Mouse (Mus musculus) heart, postnatal 0 days (tissue): ENCODE results near the gene Znrf3. TPM values are rescaled to one million over a fixed set of nuclear protein-coding genes. Genes with fewer than 3 reads are reported as not detected.

Experiments
- ATAC-seq: fragments of 200-750 bp; cut with Nextera tagmentation; 2 replicates; pipeline ENCODE4 v1.8.0; 2017; ENCODE audit warnings: low read depth, moderate number of reproducible peaks, moderate library complexity; ENCODE audit not compliant: insufficient read depth
- DNase-seq: peaks from one replicate; pipeline ENCODE4 v3.0.0-alpha.2; 2016; ENCODE audit warnings: low spot score
- H3K27ac ChIP-seq: fragments of 300-500 bp; sonication (generic); 2 replicates; pipeline ENCODE4 v1.5.1; 2014; ENCODE audit warnings: low read depth, mild to moderate bottlenecking
- H3K27me3 ChIP-seq: fragments of 300-500 bp; sonication (generic); 2 replicates; pipeline ENCODE4 v1.6.1; 2014; ENCODE audit warnings: low read length, mixed read lengths; ENCODE audit not compliant: control insufficient read depth, insufficient read depth
- H3K36me3 ChIP-seq: fragments of 300-500 bp; sonication (generic); replicated peaks from 2 replicates; pipeline ENCODE4 v1.6.1; 2014; ENCODE audit warnings: low read length, mixed read lengths; ENCODE audit not compliant: control insufficient read depth, insufficient read depth
- H3K4me1 ChIP-seq: fragments of 300-500 bp; sonication (generic); 2 replicates; pipeline ENCODE4 v1.6.1; 2014; ENCODE audit warnings: antibody characterized with exemption; ENCODE audit not compliant: control insufficient read depth, insufficient read depth
- H3K4me2 ChIP-seq: fragments of 300-500 bp; sonication (generic); 2 replicates; pipeline ENCODE4 v1.6.1; 2014; ENCODE audit warnings: low read depth, mild to moderate bottlenecking, low read length, moderate library complexity
- H3K4me3 ChIP-seq: fragments of 300-500 bp; sonication (generic); 2 replicates; pipeline ENCODE4 v1.5.1; 2014; ENCODE audit warnings: low read depth, low read length
- H3K9ac ChIP-seq: fragments of 300-500 bp; sonication (generic); replicated peaks from 2 replicates; pipeline ENCODE4 v1.6.1; 2014; ENCODE audit warnings: low read depth, low read length, mixed read lengths
- H3K9me3 ChIP-seq: fragments of 300-500 bp; sonication (generic); replicated peaks from 2 replicates; pipeline ENCODE4 v1.6.1; 2016; ENCODE audit warnings: low read length; ENCODE audit not compliant: control insufficient read depth
- CTCF ChIP-seq: IDR thresholded peaks from 2 replicates; pipeline ENCODE4 v1.5.1; 2016; ENCODE audit warnings: antibody characterized with exemption, control low read depth, low read depth
- EP300 ChIP-seq: IDR thresholded peaks from 2 replicates; pipeline ENCODE4 v1.6.1; 2016; ENCODE audit warnings: antibody characterized with exemption, low read depth
- WGBS: fragments of 180-500 bp; shearing (Covaris S2); extraction: QIAGEN DNeasy Blood & Tissue Kit; methylation state at CpG from one replicate; pipeline ENCODE4 v1.1.7; 2014; 5-methylcytosine and 5-hydroxymethylcytosine counted together
- polyA plus RNA-seq: library from polyadenylated mRNA; unstranded; fragments of >200 nt; fragmentation: Nextera tagmentation; extraction: Ambion mirVana; gene quantifications from 2 replicates; pipeline ENCODE4 v1.2.1, GENCODE M21; 2015
- total RNA-seq: library from RNA; depleted of rRNA; stranded (reverse); fragments of >200 nt; gene quantifications from 2 replicates; pipeline ENCODE4 v1.2.3, GENCODE M21; 2014; ENCODE audit warnings: low replicate concordance

The Znrf3 gene
- total and polyA plus RNA-seq, 2 experiments from 2014 or later, result 6.4 to 7.0 TPM

GRCm38 (mm10) chr11:5307024-5307905, 137.4 kb downstream of the Znrf3 start:
- no peaks in the 10 kb centered on the region for H3K36me3 ChIP-seq
- TF ChIP-seq CTCF, result no peak
- no peak for TF ChIP-seq EP300
- DNase-seq, result no peak
- WGBS, result 58% methylated on average over 13 of the region's 13 CpGs
- no peak overlapping the region for H3K9ac ChIP-seq
- no peak overlapping the region for H3K4me3 ChIP-seq
- H3K9me3 ChIP-seq, result no peaks in the 10 kb centered on the region
- H3K27ac ChIP-seq, result no peak overlapping the region
- ATAC-seq, result no peak
- H3K27me3 ChIP-seq, result no peaks in the 10 kb centered on the region
- H3K4me1 ChIP-seq, result peaks cover 6% of the 10 kb centered on the region; the same call in 1 of the 2 replicates
- no peak overlapping the region for H3K4me2 ChIP-seq

GRCm38 (mm10) chr11:5306017-5306416, 138.6 kb downstream of the Znrf3 start:
- H3K4me3 ChIP-seq, result no peak overlapping the region
- no peak for ATAC-seq

GRCm38 (mm10) chr11:5304526-5304925, 140.1 kb downstream of the Znrf3 start:
- H3K4me1 ChIP-seq, result peaks cover 6% of the 10 kb centered on the region; the same call in 1 of the 2 replicates
- ATAC-seq (no peak), DNase-seq (no peak)
- TF ChIP-seq EP300 (no peak), CTCF (no peak)
- no peak overlapping the region for H3K9ac ChIP-seq
- no peaks in the 10 kb centered on the region for H3K36me3 ChIP-seq
- no peaks in the 10 kb centered on the region for H3K9me3 ChIP-seq
- H3K4me2 ChIP-seq, result no peak overlapping the region
- no peak overlapping the region for H3K4me3 ChIP-seq
- no peak overlapping the region for H3K27ac ChIP-seq
- H3K27me3 ChIP-seq, result no peaks in the 10 kb centered on the region

More at GRCm38 (mm10) chr11:5306017-5306416, 138.6 kb downstream of the Znrf3 start:
- Histone ChIP-seq H3K9ac (no peak overlapping the region), H3K36me3 (no peaks in the 10 kb centered on the region), H3K27ac (no peak overlapping the region), H3K9me3 (no peaks in the 10 kb centered on the region), H3K4me1 (peaks cover 3% of the 10 kb centered on the region; the same call in 1 of the 2 replicates), H3K27me3 (no peaks in the 10 kb centered on the region), H3K4me2 (no peak overlapping the region)
- TF ChIP-seq CTCF, result no peak
- no peak for TF ChIP-seq EP300
- no peak for DNase-seq

GRCm38 (mm10) chr11:5298007-5298372, 146.7 kb downstream of the Znrf3 start:
- no peak overlapping the region for H3K27ac ChIP-seq
- WGBS, result 85% methylated on average over 1 of the region's 1 CpGs
- H3K9me3 ChIP-seq, result no peaks in the 10 kb centered on the region
- H3K4me1 ChIP-seq, result peaks cover 28% of the 10 kb centered on the region
- no peaks in the 10 kb centered on the region for H3K36me3 ChIP-seq
- H3K27me3 ChIP-seq, result no peaks in the 10 kb centered on the region
- DNase-seq, result no peak
- no peak for TF ChIP-seq EP300
- TF ChIP-seq CTCF, result no peak
- peak overlapping the region; percentile 41; the same call in 1 of the 2 replicates for H3K4me2 ChIP-seq
- no peak for ATAC-seq
- no peak overlapping the region for H3K4me3 ChIP-seq
- H3K9ac ChIP-seq, result no peak overlapping the region

- H3K27ac ChIP-seq, result peak overlapping the region; percentile 39; the same call in 1 of the 2 replicates
- TF ChIP-seq EP300 (no peak), CTCF (no peak)
- 0 out of 2 replicates have a peak overlapping the region, but pooled peaks have one; percentile 3 for H3K4me3 ChIP-seq
- no peaks in the 10 kb centered on the region for H3K36me3 ChIP-seq
- no peaks in the 10 kb centered on the region for H3K9me3 ChIP-seq
- no peaks in the 10 kb centered on the region for H3K27me3 ChIP-seq
- ATAC-seq (peak; percentile 85), DNase-seq (peak; percentile 74)
- H3K4me2 ChIP-seq, result peak overlapping the region; percentile 41
- peaks cover 28% of the 10 kb centered on the region for H3K4me1 ChIP-seq
- WGBS, result 34% methylated on average over 13 of the region's 13 CpGs
- H3K9ac ChIP-seq, result 0 out of 2 replicates have a peak overlapping the region, but pooled peaks have one; percentile 16
These were observed 147.3 kb downstream of the Znrf3 start for GRCm38 (mm10) chr11:5297148-5298006.
